Mouse (Mus musculus) thymus, postnatal 10 days (tissue): ENCODE measurements around the gene Arsa.
A peak's percentile ranks its signal among the peaks of the same experiment; 100 is the strongest.
"Not testable (repeated sequence)": the region's sequence is repeated elsewhere in the genome, so short reads cannot be mapped to it uniquely, and the experiment has no call there.

Experiments used
- DNase-seq, 2 experiments: peaks; one replicate each; pipeline ENCODE4 v3.0.0; 2021; ENCODE audit warnings: low spot score in 2 of 2

Gene Arsa

GRCm38 (mm10) chr15:89455642-89456041, 21.6 kb downstream of the Arsa start:
- no peak for DNase-seq

GRCm38 (mm10) chr15:89454857-89455256, 22.4 kb downstream of the Arsa start:
- no peak for DNase-seq

GRCm38 (mm10) chr15:89453865-89454478, 23.3 kb downstream of the Arsa start, which contains the start of gene Mapk8ip2:
Mapk8ip2 (plus strand) TSS chr15:89453913.
- no peak for DNase-seq

GRCm38 (mm10) chr15:89452906-89453864, 24.0 kb downstream of the Arsa start:
- DNase-seq: peak in 1 of 2 experiments; percentile 53

- no peak for DNase-seq
Observed at GRCm38 (mm10) chr15:89442486-89443070, 34.6 kb downstream of the Arsa start.

- DNase-seq: no peak
Observed at GRCm38 (mm10) chr15:89435878-89436277, 41.3 kb downstream of the Arsa start.

- no peak for DNase-seq
Observed at GRCm38 (mm10) chr15:89434136-89434535, 43.1 kb downstream of the Arsa start.

GRCm38 (mm10) chr15:89432946-89433345, 44.3 kb downstream of the Arsa start:
- no peak for DNase-seq

GRCm38 (mm10) chr15:89431806-89432205, 45.4 kb downstream of the Arsa start:
- DNase-seq: no peak

- DNase-seq: no peak
Observed at GRCm38 (mm10) chr15:89431271-89431670, 46.0 kb downstream of the Arsa start.

GRCm38 (mm10) chr15:89430771-89431170, 46.5 kb downstream of the Arsa start:
- DNase-seq: not testable (repeated sequence)

GRCm38 (mm10) chr15:89430341-89430740, 46.9 kb downstream of the Arsa start:
- no peak for DNase-seq

- DNase-seq: peak; percentile 89 to 90
Observed at GRCm38 (mm10) chr15:89429352-89430221, 47.6 kb downstream of the Arsa start, which contains the start of the genes C730034F03Rik, Gm44502 and Chkb. C730034F03Rik (plus strand) TSS chr15:89429589. Gm44502 (minus strand) TSS chr15:89429696. Chkb (minus strand) TSS chr15:89429908.

GRCm38 (mm10) chr15:89428821-89429351, 48.3 kb downstream of the Arsa start:
- no peak for DNase-seq

- no peak for DNase-seq
Observed at GRCm38 (mm10) chr15:89428136-89428790, 49.0 kb downstream of the Arsa start.

GRCm38 (mm10) chr15:89426716-89427115, 50.5 kb downstream of the Arsa start:
- DNase-seq: no peak

- no peak for DNase-seq
Observed at GRCm38 (mm10) chr15:89425711-89426121, 51.5 kb downstream of the Arsa start, which contains the start of gene Cpt1b. Cpt1b (minus strand) TSS chr15:89425863.

GRCm38 (mm10) chr15:89424621-89425020, 52.6 kb downstream of the Arsa start:
- DNase-seq: no peak
